Mouse (Mus musculus) heart, adult 8-10 months (tissue): ENCODE measurements around the gene Tle4. TPM values are rescaled to one million over a fixed set of nuclear protein-coding genes. Genes with fewer than 3 reads are reported as not detected.
A peak's percentile ranks its signal among the peaks of the same experiment; 100 is the strongest.

ENCODE experiments used
- DNase-seq: peaks from one replicate; pipeline ENCODE4 v3.0.0; 2022; ENCODE audit warnings: low spot score
- total RNA-seq, 4 experiments: library from RNA; stranded (reverse); gene quantifications; 2 replicates each; pipeline ENCODE4 v1.2.4; 2022

Tle4 gene
- total RNA-seq, 4 experiments from 2014 or later, result 7.6 to 10.8 (median 9.1) TPM

DNA sequence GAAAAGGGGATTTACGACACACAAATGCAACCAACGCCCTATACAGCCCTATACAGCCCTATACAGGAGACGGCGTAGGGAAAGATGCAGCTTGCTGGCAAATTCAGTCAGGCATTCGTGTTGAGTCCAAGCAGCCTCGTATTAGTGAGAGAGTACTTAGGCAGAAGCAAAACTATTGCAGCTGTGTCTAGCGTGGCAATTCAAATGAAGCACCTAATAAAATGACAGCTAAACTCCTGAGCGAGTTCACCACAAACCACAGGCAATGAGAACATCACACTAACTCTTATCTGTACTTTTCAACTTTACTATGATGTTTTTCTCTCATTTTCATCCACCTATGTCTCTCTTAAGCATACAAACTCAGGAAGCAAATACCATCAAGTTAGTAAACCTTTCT, 131.8 kb downstream of the Tle4 start:
- no peak for DNase-seq

DNA sequence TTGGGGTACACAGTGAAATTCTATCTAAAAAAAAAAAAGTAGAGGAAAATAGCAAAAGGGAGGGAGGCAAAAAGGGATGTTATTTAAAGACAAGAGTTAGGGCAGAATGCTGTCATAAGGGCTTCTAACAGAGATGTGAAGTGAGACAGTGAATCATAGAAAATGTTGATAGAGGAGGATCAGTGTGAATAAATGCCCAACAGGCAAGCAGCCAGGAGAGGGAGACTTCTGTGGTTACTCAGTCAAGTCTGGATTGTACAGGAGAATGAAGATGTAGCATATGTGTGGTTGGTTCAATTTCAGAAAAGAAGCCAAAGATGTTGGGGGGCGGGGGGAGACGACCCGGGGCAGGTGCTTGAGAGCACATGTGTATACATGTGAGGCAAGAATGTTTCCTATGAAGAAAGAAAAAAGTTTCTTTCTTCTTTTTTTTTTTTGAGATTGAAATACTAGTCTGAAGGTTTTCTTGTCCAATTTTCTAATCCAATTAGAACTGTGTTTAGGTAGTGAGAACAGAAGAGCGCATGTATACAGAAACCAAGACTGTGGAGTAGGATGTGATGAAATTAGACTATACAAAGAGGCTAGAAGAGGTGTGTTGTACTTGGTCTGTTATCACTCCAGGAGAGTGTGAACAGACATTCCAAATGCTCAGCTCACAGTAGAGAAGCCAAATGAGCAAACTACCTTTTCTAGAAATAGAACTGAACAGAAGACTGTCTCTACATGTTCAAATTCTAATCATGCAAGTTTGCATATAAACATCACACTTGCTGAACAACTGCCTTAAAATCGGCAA, 134.4 kb downstream of the Tle4 start:
- DNase-seq, result no peak

DNA sequence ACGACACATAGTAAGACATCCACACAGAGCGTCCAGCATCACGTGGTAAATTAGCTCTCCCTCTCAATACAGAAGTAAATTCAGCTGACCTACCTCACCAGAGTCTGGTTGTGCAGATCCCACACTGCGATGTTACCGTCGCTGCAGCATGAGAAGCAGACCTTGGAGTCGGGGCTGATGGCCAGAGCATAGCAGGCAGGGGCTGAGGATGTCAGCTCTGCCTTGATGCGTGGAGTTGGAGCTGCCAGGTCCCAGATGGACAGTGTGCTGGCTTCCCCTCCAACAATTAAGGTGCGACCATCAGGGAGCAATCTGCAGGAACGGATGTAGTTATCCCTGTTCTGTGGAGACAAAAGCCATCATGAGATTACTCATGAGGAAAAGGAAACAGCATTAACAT, 144.4 kb downstream of the Tle4 start:
- DNase-seq, result no peak

DNA sequence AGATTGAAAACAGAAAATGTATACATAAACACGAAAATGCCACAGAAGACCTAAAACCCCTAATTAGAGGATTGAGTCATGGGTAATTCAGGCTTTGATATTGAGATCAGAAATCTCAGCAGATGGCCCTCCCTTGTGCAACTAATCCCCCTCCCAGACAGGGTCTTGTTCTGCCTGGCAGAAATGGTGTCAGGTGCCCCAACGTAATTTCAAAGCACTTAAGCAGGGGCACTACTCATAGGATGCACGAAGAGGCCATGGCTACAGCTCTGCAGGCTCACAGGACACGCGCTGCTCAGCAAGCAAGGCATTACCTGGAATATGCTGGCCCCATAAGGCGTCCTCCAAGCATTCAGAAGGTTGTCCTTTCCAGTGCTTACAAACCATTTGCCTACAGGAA, 146.5 kb downstream of the Tle4 start:
- no peak for DNase-seq

DNA sequence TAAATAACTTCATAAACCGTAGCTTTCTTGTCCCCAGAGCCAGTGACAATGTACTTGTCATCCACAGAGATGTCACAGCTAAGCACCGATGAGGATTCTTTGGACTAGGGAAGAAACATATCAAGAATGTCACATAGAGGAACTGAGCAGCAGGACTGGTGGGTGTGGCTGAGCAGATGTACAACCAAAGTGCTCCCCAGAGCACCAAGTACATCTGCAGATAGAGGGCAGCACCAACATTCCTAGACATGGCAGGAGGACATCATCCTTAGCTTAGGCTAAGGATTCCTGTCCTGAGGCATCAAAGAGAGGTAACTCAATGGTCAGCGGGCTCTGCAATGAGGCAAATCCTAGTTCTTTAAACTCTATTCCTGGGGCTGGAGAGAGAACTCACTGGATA, 148.1 kb downstream of the Tle4 start:
- DNase-seq, result peak; percentile 6

DNA sequence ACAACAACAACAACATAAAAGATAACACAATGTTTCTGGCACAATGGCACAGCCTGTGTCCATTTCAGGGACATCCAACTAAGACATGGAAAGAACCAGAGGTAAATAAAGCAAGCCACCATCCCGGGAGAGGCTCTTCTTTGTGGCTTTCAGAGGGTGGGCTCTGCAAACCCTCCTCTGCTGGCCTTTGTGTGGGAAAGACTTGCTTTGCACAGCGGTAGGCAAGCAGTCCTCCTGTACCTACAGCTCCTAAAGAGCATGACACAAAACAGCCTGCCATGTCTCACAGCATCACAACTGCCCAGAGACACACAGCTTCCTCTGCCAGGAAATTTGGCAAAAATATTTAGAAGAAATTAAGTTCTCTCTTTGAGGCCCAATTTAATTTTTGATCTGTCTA, 149.3 kb downstream of the Tle4 start:
- no peak for DNase-seq

DNA sequence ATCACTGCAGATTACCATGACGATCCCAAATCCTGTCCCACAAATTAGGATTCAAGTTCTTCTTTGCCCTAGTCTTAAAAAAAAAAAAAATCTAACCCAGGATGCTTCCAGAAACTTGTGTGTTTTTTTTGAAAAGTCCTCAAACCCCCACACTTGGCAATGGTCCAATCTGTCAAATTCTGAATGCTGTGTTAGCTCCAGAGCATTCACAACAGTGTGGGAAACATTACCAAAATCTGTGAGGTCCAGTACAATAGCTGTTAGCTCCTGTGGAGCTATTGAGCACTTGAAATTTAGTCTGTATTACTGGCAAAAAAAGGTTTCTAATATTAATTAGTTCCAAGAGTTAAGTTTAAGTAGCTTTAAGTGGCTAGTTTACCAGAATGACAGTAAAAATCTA, 150.4 kb downstream of the Tle4 start:
- DNase-seq, result no peak

DNA sequence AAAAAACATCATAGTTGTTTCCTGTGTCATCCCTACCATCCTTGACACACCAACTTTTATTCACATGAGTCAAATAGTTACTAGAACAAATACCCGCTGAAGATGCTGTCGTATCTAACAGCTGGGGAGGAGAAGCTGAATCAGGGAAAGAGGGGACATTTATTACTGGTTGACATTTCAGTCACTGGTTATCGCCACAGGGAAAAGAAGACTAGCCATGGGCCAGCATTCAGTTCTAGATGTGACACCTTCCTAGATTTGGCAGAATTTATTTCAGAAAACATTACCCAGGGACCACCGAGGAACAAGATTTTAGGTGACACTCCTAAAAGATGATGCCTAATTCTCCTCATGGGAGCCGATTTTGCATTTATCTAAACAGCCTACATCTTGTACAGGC, 156.0 kb downstream of the Tle4 start:
- DNase-seq, result no peak

DNA sequence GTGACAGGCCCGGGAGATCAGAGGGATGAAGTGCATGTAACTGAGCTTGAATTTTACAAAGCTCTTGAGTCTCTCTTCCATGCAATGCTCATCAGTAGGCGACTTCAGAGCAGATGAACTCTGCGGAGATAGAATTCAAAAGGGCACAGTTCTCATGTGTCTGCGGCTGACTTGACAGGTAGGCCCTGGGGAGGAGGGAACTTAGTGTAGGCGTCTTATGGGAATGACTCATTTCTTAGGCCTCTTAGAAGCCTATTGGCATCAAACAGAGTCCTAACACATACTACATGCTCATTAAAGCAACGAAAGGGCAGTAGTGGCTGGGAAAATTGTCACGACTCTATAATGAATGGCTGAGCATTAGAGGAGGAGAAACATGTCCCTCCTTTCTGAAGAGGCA, 160.6 kb downstream of the Tle4 start:
- no peak for DNase-seq

DNA sequence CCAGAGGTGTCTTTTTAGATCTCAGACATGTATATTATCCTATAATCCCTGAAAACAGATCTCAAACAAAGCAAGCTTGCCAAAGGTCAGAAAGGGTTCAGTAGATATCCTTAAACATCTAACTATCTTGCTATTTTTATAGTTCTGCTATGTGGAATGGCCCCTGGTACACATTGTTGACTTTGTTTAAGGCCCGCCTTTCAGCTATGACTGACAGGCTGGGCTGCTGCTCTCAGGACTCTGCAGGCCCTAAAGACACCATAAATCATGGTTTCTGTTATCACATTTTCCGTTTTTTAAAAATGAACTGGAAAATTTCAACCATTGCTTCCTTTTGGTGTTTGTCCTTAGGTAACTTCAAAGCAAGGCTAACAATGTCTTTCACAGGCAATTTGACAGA, 161.3 kb downstream of the Tle4 start:
- DNase-seq, result no peak

DNA sequence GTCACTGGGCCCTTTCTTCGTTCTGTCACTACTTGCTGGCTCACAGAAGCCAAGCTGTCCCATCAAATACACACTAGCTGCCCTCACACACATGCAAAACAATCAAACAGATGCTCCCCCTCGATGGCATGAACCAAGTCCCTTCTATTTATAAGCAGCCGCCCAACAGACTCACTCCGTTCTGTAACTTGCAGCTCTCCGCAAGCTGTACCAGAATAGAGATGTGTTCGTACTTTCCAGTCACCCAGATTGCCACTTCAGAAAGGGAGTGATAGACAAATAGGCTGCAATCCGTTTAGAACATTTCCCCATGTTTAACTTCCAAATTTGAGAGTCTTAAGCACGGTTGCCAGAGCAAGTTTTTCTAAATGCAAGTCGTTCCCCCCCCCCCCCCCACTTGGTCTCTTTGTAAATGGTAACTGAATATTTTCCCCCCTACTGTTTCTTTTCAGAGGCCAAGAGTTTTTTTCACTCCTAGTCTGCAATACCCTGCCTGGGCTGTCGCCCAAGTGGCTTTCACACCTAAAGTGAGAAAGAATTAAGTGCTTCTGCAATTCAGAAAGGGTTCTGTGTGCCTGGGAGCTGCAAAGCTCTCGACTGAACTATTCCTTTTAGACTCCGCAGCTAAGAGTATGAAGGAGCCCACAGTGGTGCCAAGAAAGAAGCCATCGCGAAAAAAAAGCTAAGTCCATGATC, 162.0 kb downstream of the Tle4 start:
- no peak for DNase-seq

DNA sequence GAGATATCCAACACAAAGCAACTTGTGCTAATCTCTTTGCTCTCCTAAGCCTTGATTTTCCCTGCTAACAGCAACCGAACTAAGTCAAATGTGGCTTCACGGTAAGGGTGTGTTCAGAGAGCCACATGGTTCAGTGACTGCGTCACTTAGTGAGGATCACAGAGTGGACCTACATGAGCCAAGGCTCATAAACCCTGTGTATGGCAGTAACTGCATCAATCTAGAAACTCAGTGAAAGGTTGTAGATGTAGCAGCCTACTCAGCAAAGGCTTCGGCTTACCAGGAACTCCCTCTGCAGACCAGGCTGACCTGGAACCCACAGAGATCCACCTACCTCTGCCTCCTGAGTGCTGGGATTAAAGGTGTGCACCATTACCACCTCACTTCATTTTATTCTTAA, 164.0 kb downstream of the Tle4 start:
- no peak for DNase-seq

DNA sequence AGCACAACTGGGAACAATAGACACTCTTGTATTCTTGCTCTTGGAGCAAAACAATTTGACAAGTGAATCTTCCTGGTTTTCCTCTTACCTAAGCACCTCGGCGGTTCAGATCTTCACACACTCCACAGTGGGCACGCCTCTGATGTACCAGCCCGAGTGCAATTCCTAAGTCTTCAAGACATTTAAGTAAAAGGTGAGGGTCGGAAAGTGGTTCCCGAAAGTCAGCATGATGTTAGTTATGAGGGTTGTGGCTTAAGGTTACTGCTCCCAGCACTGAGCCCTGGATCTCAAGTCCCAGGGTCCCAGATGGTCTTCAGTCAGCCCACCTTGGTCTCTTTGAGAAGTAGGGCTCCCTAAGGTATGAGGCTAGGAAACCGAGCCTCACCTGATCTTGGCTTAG, 165.4 kb downstream of the Tle4 start:
- DNase-seq, result no peak

DNA sequence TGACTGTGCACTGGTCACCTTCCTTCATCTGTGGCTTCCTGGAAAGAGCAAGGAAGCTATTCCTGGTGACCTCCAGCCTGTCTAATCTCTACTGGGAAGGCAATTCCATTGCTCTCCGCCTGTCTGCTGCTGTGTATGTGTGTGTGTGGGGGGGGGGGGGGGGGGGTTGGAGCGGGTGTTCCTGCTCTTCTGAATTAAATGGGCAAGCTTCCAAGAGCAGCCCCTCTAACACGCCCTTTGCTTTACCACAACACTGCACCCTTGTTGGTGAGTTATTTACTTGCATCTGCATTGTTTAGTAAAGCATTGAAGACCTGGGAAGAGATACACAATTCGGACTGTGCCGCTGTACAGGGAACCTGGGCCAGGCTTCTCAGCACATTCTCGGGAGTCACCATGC, 170.9 kb downstream of the Tle4 start:
- DNase-seq, result no peak

DNA sequence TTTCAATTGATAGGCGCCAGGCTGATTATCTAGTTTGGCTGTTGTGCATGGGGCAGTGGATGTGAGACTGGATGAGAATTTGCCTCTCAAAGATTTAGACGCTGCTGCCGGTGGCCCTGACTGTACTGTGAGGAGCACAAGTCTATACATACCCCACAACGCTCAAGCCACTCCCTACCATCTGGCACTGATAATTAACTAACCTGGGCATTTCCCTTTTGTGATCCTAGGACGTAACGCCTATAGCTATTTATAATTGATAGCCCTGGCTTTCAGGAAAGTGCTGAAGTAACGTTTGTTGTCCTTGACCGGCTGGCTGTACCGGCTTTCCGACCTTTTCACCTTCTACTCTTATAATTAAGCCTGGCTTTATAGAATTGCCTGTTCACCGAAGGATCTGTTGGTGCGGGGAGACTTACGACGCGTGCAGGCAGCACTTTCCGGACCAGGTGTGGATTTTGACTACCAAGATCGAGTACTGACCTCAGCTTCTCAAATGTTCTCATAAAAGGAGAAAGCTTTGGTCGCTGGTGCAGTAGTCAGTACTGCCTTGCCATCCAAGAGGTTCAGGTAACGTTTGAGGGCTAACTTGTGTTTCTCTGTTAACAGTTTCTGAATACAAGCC, 171.5 kb downstream of the Tle4 start:
- DNase-seq, result no peak

DNA sequence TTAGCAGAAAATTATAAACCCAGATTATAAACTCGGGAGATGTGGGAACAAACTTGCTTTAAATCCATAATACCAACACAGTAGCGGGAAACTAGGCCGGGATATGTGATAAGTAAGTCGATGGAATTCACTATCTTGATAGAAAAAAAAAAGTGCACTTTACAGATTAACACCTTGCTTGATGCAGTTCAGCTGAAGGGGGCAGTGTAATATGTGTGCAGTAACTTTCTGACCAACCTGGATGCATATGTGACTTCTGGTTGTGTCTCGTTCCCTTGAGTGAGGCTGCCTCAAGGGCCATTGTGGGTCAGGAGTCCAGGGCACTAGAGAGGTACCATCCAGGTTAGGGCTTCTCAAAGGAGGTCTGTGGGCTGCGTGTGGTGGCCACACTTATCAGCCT, 172.7 kb downstream of the Tle4 start:
- no peak for DNase-seq

DNA sequence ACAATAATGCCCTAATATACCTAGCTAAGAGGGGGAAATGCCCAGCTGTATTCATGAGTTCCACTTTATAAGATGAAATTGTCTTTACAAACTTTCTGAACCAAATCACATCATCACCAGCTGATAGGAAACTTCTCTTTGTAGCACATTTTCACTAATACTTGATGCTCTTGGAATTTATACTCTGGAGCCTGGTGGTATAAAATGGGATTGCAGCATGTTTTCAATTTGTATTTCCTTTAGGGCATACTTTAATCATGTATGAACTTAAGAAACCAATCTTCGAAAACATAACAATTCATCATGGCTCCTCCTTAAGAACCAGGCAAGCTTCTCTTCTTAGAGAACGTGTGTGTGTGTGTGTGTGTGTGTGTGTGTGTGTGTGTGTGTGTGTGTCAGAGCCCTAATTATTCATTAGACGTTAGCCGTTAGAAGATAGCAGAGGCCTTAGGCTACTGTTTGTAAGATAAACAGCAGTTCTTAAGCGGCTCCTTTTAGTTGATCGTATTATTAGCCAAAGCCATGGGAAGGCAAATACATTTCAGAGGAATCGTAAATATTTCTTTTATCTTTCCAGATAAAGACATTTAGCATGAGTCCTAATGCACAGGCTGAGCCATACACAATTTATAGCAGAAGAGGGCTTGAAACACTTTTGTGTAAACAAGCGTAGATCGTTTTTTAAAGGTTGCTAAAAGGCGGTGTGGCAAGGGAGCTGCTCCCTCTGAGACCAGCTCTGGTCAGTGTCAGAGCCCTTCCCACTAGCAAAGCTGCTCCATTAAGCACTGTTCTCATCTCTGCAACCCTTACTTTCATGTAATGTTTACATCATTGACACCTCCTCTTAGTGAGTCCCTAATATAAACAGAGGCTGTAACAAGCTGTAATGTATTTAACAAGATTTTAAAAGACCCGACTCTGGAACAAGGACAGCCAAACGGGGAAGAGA, 173.6 kb downstream of the Tle4 start:
- DNase-seq, result no peak

DNA sequence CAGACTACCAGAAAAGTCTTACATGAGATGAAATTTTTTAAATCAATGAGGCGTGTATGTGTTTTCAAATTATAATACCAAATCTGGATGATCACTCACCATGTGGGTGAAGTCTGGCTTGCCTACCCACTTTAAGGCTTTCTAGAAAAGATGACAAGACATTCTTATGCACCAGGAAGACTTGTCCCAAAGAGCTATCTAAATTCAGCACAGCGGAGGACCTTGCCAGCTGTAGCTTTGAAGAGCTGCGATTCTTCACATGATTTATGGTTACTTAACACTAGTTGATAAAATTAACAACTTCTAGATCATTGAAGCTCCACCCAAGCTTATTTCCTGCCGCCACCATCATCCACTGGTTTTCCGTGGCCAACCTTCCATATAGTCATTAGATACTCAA, 176.2 kb downstream of the Tle4 start:
- DNase-seq, result no peak

DNA sequence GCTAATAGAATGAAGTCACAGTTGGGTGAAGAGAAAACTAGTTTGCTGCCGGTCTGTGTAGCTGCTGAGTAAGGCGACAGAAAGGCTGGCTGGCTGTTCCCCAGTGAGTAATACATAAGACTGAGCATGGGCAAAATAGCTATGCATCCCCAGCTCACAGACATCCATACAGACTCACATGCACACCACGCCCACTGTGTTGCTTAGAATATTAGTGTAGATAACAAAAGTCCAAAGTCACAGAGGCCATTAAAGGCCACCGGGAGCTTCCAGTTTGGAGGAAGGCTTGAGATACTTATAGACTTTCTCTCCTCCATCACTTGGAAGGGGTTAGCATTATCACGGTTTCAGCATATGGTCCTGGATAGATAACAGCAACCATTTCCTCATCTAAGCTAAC, 178.0 kb downstream of the Tle4 start:
- no peak for DNase-seq

DNA sequence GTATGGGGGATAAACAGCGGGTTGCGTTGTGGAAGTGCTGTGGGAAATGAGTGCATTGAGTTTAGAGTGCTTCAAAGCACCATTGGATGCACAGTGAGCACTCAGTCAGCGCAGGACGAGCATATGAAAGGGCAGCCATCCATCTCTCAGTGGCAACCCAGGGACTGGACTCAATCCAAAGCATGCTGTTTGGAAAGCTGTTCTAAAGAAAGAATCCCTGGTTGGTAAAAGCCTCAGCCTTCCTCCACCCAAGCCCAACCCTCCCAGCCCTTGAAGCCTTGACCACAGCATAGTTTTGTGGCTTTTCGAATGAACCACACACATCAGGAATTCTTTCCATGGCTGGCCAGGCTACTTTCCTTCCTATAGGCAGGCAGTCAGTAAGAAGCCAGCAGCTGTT, 181.0 kb downstream of the Tle4 start:
- DNase-seq, result no peak

DNA sequence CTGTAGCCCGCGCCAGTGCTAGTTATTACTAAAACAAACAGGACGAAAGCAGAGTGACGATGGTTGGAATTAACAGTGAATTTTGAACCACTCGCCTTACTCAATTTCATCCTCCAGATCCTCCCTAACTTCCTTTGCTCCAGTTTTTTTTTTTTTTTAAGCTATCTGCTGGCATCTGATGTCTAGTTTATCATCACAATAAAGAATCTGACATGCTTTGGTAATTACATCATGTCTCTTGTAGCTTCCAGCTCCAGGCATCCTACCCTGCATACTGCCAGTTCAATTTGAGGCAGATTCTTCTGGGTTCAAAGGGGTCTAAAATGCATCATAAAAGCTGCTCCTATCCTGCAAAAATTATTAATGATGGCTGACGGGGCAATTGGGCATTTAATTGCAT, 181.9 kb downstream of the Tle4 start:
- no peak for DNase-seq

DNA sequence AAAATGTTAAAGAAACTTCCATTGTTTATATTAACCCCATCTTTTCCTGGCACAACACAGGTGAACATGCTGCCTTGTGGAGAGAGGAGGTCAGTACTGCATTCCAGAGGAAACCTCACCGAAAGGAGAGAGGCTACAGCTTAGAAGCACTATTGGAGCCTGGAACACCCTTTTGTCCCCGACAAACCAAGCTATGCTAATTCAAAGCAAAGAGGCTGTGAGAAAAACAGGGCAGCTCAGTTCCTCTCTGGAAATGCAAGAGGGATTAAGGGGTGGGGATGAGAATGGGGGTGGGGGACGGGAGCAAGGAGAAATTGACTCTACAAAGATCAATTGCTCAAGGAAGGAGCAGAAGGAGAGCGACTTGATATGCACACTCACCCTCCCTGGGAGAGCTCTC, 182.9 kb downstream of the Tle4 start:
- no peak for DNase-seq
